Mouse (Mus musculus) ES-E14 (cell line): Measurements from ENCODE around the gene Dnase2a. TPM values are rescaled to one million over a fixed set of nuclear protein-coding genes. Genes with fewer than 3 reads are reported as not detected.

Source experiments
- DNase-seq: peaks from one replicate; pipeline ENCODE4 v3.0.0-alpha.2; 2013; ENCODE audit warnings: low read depth, low spot score
- H3K27ac ChIP-seq: 2 replicates; pipeline ENCODE4 v1.5.1; 2012; ENCODE audit warnings: low read depth, mild to moderate bottlenecking, low read length, moderate library complexity, mixed read lengths; ENCODE audit not compliant: poor library complexity, insufficient read depth, severe bottlenecking
- H3K36me3 ChIP-seq: 2 replicates; pipeline ENCODE4 v1.6.1; 2012; ENCODE audit warnings: mild to moderate bottlenecking, low read length, moderate library complexity, mixed read lengths; ENCODE audit not compliant: control insufficient read depth, poor library complexity, insufficient read depth, severe bottlenecking
- H3K4me1 ChIP-seq, 2 experiments: fragments of 150-350 bp in 1 of 2; sonication (generic) in 1 of 2; 2 replicates each; pipeline ENCODE4 v1.6.1; 2012; ENCODE audit warnings: low read length in 2 of 2, mild to moderate bottlenecking in 1 of 2, mixed read lengths in 1 of 2; ENCODE audit not compliant: control insufficient read depth in 2 of 2, insufficient read depth in 2 of 2, poor library complexity in 1 of 2
- H3K4me3 ChIP-seq, 2 experiments: fragments of 150-350 bp in 1 of 2; sonication (generic) in 1 of 2; 2 replicates each; pipeline ENCODE4 v1.5.1; 2012; ENCODE audit warnings: low read length in 2 of 2, low read depth in 1 of 2, mild to moderate bottlenecking in 1 of 2, mixed read lengths in 1 of 2; ENCODE audit not compliant: insufficient read depth in 1 of 2, poor library complexity in 1 of 2, severe bottlenecking in 1 of 2
- H3K9ac ChIP-seq: 2 replicates; pipeline ENCODE4 v1.6.1; 2012; ENCODE audit warnings: low read depth, mild to moderate bottlenecking, low read length, mixed read lengths; ENCODE audit not compliant: poor library complexity, insufficient read depth, severe bottlenecking
- H3K9me3 ChIP-seq: fragments of 150-350 bp; sonication (generic); 2 replicates; pipeline ENCODE4 v1.6.1; 2012; ENCODE audit warnings: low read depth, mild to moderate bottlenecking, low read length; ENCODE audit not compliant: control insufficient read depth, insufficient read depth
- CHD2 ChIP-seq: IDR thresholded peaks from 2 replicates; pipeline ENCODE4 v1.6.1; 2014; ENCODE audit warnings: mild to moderate bottlenecking, low read depth, low read length, inconsistent platforms
- HCFC1 ChIP-seq: IDR thresholded peaks from 2 replicates; pipeline ENCODE4 v1.6.1; 2012; ENCODE audit warnings: low read length, inconsistent platforms, borderline replicate concordance; ENCODE audit not compliant: insufficient read depth
- MAFK ChIP-seq: IDR thresholded peaks from 2 replicates; pipeline ENCODE4 v1.6.1; 2014; ENCODE audit warnings: mild to moderate bottlenecking, low read depth, low read length, inconsistent platforms; ENCODE audit not compliant: insufficient read depth
- ZC3H11A ChIP-seq: IDR thresholded peaks from 2 replicates; pipeline ENCODE4 v1.6.1; 2012; ENCODE audit warnings: low read depth, mild to moderate bottlenecking, inconsistent platforms, low read length, borderline replicate concordance
- ZNF384 ChIP-seq: IDR thresholded peaks from 2 replicates; pipeline ENCODE4 v1.6.1; 2012; ENCODE audit warnings: low read depth, low read length, inconsistent platforms
- in situ Hi-C, 2 experiments: fragments of 600-800 bp; cut with MboI; formaldehyde crosslinking; loops; one replicate each; pipeline ENCODE4 v1.15.1; 2025; ENCODE audit warnings: low sequenced_read_pairs in 2 of 2, inconsistent platforms in 1 of 2; ENCODE audit not compliant: unreplicated experiment in 2 of 2
- total RNA-seq: library from RNA; depleted of rRNA; stranded (reverse); fragments of 300-350 nt; gene quantifications from 2 replicates; pipeline ENCODE4 v1.2.3, GENCODE M21; 2012

The Dnase2a gene
- total RNA-seq, 1 experiment = 23.7 TPM

- H3K36me3 ChIP-seq = peaks cover 9% of the 10 kb centered on the region
- in situ Hi-C loops = no loop called here
- H3K27ac ChIP-seq = no peak overlapping the region
- TF ChIP-seq MAFK (no peak), ZC3H11A (no peak), CHD2 (no peak), ZNF384 (no peak)
- no peak for DNase-seq
- peaks cover 0 to 12% of the 10 kb centered on the region in 2 experiments; a peak in 2 of 4 replicates for H3K4me1 ChIP-seq
- no peaks in the 10 kb centered on the region for H3K9me3 ChIP-seq
- peak overlapping the region; percentile 92; the same call in 1 of the 2 replicates for H3K9ac ChIP-seq
- H3K4me3 ChIP-seq = no peak overlapping the region
These were observed 1.6 kb downstream of the Dnase2a start for GRCm38 (mm10) chr8:84909949-84910348.

- Histone ChIP-seq H3K9ac (no peak overlapping the region), H3K27ac (no peak overlapping the region), H3K4me1 (peaks cover 0 to 12% of the 10 kb centered on the region in 2 experiments; a peak in 2 of 4 replicates), H3K36me3 (peaks cover 9% of the 10 kb centered on the region), H3K9me3 (no peaks in the 10 kb centered on the region), H3K4me3 (no peak overlapping the region)
- no peak for DNase-seq
- in situ Hi-C loops = no loop called here
- TF ChIP-seq HCFC1 (no peak), ZNF384 (no peak), CHD2 (no peak), MAFK (no peak)
These were observed 2.2 kb downstream of the Dnase2a start for GRCm38 (mm10) chr8:84910551-84910950.

- no peak for DNase-seq
- Histone ChIP-seq H3K36me3 (peaks cover 18% of the 10 kb centered on the region), H3K4me1 (peaks cover 0 to 20% of the 10 kb centered on the region in 2 experiments; a peak in 2 of 4 replicates), H3K9me3 (no peaks in the 10 kb centered on the region), H3K4me3 (peak overlapping the region; percentile 67 to 86; a peak in 2 of 4 replicates), H3K27ac (no peak overlapping the region), H3K9ac (peak overlapping the region; percentile 87; the same call in 1 of the 2 replicates)
- in situ Hi-C loops = no loop called here
- TF ChIP-seq MAFK = no peak
- TF ChIP-seq CHD2 = no peak
- no peak for TF ChIP-seq ZC3H11A
- TF ChIP-seq HCFC1 = no peak
- no peak for TF ChIP-seq ZNF384
These were observed 3.5 kb downstream of the Dnase2a start for GRCm38 (mm10) chr8:84911854-84912253.

GRCm38 (mm10) chr8:84912391-84912790 lies 4.0 kb downstream of the Dnase2a start:
- peaks cover 0 to 20% of the 10 kb centered on the region in 2 experiments; a peak in 2 of 4 replicates for H3K4me1 ChIP-seq
- H3K4me3 ChIP-seq = peak overlapping the region; percentile 67 to 86
- peaks cover 18% of the 10 kb centered on the region for H3K36me3 ChIP-seq
- H3K9ac ChIP-seq = peak overlapping the region; percentile 87
- in situ Hi-C loops = no loop called here
- no peaks in the 10 kb centered on the region for H3K9me3 ChIP-seq
- H3K27ac ChIP-seq = no peak overlapping the region
- no peak for DNase-seq
- no peak for TF ChIP-seq HCFC1
- no peak for TF ChIP-seq CHD2
- TF ChIP-seq ZC3H11A = no peak
- no peak for TF ChIP-seq MAFK
- no peak for TF ChIP-seq ZNF384

- Histone ChIP-seq H3K27ac (peak overlapping the region; percentile 73), H3K9ac (peak overlapping the region; percentile 87), H3K4me1 (peaks cover 0 to 23% of the 10 kb centered on the region in 2 experiments; a peak in 2 of 4 replicates), H3K4me3 (peak overlapping the region; percentile 67 to 86), H3K9me3 (no peaks in the 10 kb centered on the region), H3K36me3 (peaks cover 20% of the 10 kb centered on the region)
- in situ Hi-C loops = no loop called here
- DNase-seq = peak; percentile 90
- TF ChIP-seq HCFC1 = no peak
- TF ChIP-seq ZNF384 = no peak
- TF ChIP-seq MAFK = no peak
- TF ChIP-seq CHD2 = no peak
- no peak for TF ChIP-seq ZC3H11A
These were observed 4.6 kb downstream of the Dnase2a start for GRCm38 (mm10) chr8:84912895-84913501.
